Mouse (Mus musculus) MEL (cell line): ENCODE measurements around the gene Scarb1. TPM values are rescaled to one million over a fixed set of nuclear protein-coding genes. Genes with fewer than 3 reads are reported as not detected.

Experiments
- DNase-seq: peaks from one replicate; pipeline ENCODE4 v3.0.0; 2011; ENCODE audit warnings: low read depth, low spot score
- H3K27ac ChIP-seq: 2 replicates; pipeline ENCODE4 v1.5.1; 2012; ENCODE audit warnings: low read depth, mild to moderate bottlenecking, control low read depth, low read length, moderate library complexity; ENCODE audit not compliant: control insufficient read depth
- H3K27me3 ChIP-seq, 2 experiments: fragments of 150-350 bp in 1 of 2; sonication (generic) in 1 of 2; 2 replicates each; pipeline ENCODE4 v1.6.1; 2012; ENCODE audit warnings: low read length in 2 of 2, mild to moderate bottlenecking in 2 of 2, improper control_type of control experiment in 1 of 2, moderate library complexity in 1 of 2; ENCODE audit not compliant: insufficient read depth in 2 of 2, control insufficient read depth in 1 of 2
- H3K36me3 ChIP-seq, 2 experiments: 2 replicates each; pipeline ENCODE4 v1.6.1; 2012 to 2014; ENCODE audit warnings: low read length in 2 of 2, improper control_type of control experiment in 1 of 2, inconsistent platforms in 1 of 2, mild to moderate bottlenecking in 1 of 2; ENCODE audit not compliant: insufficient read depth in 2 of 2, control insufficient read depth in 1 of 2
- H3K4me1 ChIP-seq, 2 experiments: fragments of 150-350 bp in 1 of 2; sonication (generic) in 1 of 2; 2 replicates each; pipeline ENCODE4 v1.6.1; 2012; ENCODE audit warnings: low read length in 2 of 2, improper control_type of control experiment in 1 of 2, mild to moderate bottlenecking in 1 of 2; ENCODE audit not compliant: insufficient read depth in 2 of 2, control insufficient read depth in 1 of 2
- H3K4me3 ChIP-seq, 2 experiments: fragments of 150-350 bp in 1 of 2; sonication (generic) in 1 of 2; 2 replicates each; pipeline ENCODE4 v1.5.1; 2012; ENCODE audit warnings: low read depth in 2 of 2, low read length in 2 of 2, mild to moderate bottlenecking in 2 of 2, moderate library complexity in 2 of 2, control low read depth in 1 of 2, improper control_type of control experiment in 1 of 2; ENCODE audit not compliant: control insufficient read depth in 1 of 2, insufficient read depth in 1 of 2
- H3K79me2 ChIP-seq: 2 replicates; pipeline ENCODE4 v1.6.1; 2012; ENCODE audit warnings: mild to moderate bottlenecking, low read length, moderate library complexity; ENCODE audit not compliant: control insufficient read depth, poor library complexity, insufficient read depth
- H3K9ac ChIP-seq: 2 replicates; pipeline ENCODE4 v1.6.1; 2012; ENCODE audit warnings: low read depth, mild to moderate bottlenecking, control low read depth, low read length, moderate library complexity; ENCODE audit not compliant: control insufficient read depth, poor library complexity, severe bottlenecking
- H3K9me3 ChIP-seq: fragments of 150-350 bp; sonication (generic); replicated peaks from 2 replicates; pipeline ENCODE4 v1.6.1; 2012; ENCODE audit warnings: mild to moderate bottlenecking, low read length, improper control_type of control experiment, moderate library complexity; ENCODE audit not compliant: insufficient read depth
- BHLHE40 ChIP-seq: IDR thresholded peaks from 2 replicates; pipeline ENCODE4 v1.6.1; 2012; ENCODE audit warnings: low read depth, mild to moderate bottlenecking, inconsistent platforms, low read length, improper control_type of control experiment, borderline replicate concordance
- CHD1 ChIP-seq: IDR thresholded peaks from 2 replicates; pipeline ENCODE4 v1.6.1; 2012; ENCODE audit warnings: low read depth, mild to moderate bottlenecking, inconsistent platforms, low read length, improper control_type of control experiment
- CTCF ChIP-seq, 3 experiments: IDR thresholded peaks in 2 of 3; conservative IDR thresholded peaks in 1 of 3; 2 replicates each; pipeline ENCODE4 v1.5.1; 2011 to 2012; ENCODE audit warnings: low read length in 3 of 3, low read depth in 2 of 3, mild to moderate bottlenecking in 2 of 3, improper control_type of control experiment in 1 of 3, inconsistent platforms in 1 of 3, mixed read lengths in 1 of 3, moderate library complexity in 1 of 3; ENCODE audit not compliant: control insufficient read depth in 1 of 3, insufficient read depth in 1 of 3, poor library complexity in 1 of 3, severe bottlenecking in 1 of 3
- ELF1 ChIP-seq: IDR thresholded peaks from 2 replicates; pipeline ENCODE4 v1.6.1; 2014; ENCODE audit warnings: low read depth, mild to moderate bottlenecking, inconsistent platforms, low read length, improper control_type of control experiment, moderate library complexity
- GABPA ChIP-seq: IDR thresholded peaks from 2 replicates; pipeline ENCODE4 v1.6.1; 2012; ENCODE audit warnings: low read depth, mild to moderate bottlenecking, inconsistent platforms, low read length, improper control_type of control experiment, moderate library complexity
- HCFC1 ChIP-seq: IDR thresholded peaks from 2 replicates; pipeline ENCODE4 v1.6.1; 2012; ENCODE audit warnings: low read depth, mild to moderate bottlenecking, inconsistent platforms, low read length, improper control_type of control experiment, moderate library complexity
- KAT2A ChIP-seq: conservative IDR thresholded peaks from 2 replicates; pipeline ENCODE4 v1.6.1; 2012; ENCODE audit warnings: low read depth, low read length, improper control_type of control experiment, inconsistent platforms
- MAFK ChIP-seq: IDR thresholded peaks from 2 replicates; pipeline ENCODE4 v1.6.1; 2011; ENCODE audit warnings: low read depth, mild to moderate bottlenecking, low read length, improper control_type of control experiment, borderline replicate concordance
- MAZ ChIP-seq: IDR thresholded peaks from 2 replicates; pipeline ENCODE4 v1.6.1; 2012; ENCODE audit warnings: low read depth, mild to moderate bottlenecking, inconsistent platforms, low read length, improper control_type of control experiment
- MXI1 ChIP-seq: IDR thresholded peaks from 2 replicates; pipeline ENCODE4 v1.6.1; 2011; ENCODE audit warnings: mild to moderate bottlenecking, low read depth, low read length, improper control_type of control experiment
- POLR2AphosphoS2 ChIP-seq: IDR thresholded peaks from 2 replicates; pipeline ENCODE4 v1.6.1; 2011; ENCODE audit warnings: low read length, improper control_type of control experiment
- RCOR1 ChIP-seq: IDR thresholded peaks from 2 replicates; pipeline ENCODE4 v1.6.1; 2012; ENCODE audit warnings: low read depth, mild to moderate bottlenecking, inconsistent platforms, low read length, improper control_type of control experiment
- SIN3A ChIP-seq: IDR thresholded peaks from 2 replicates; pipeline ENCODE4 v1.6.1; 2012; ENCODE audit warnings: low read length, improper control_type of control experiment, inconsistent platforms
- TAL1 ChIP-seq: IDR thresholded peaks from 2 replicates; pipeline ENCODE4 v1.6.1; 2012; ENCODE audit warnings: mild to moderate bottlenecking, inconsistent platforms, low read length, moderate library complexity, mixed read lengths
- TBP ChIP-seq: IDR thresholded peaks from 2 replicates; pipeline ENCODE4 v1.8.0; 2011; ENCODE audit warnings: low read depth, low read length, improper control_type of control experiment
- UBTF ChIP-seq: IDR thresholded peaks from 2 replicates; pipeline ENCODE4 v1.6.1; 2012; ENCODE audit warnings: low read depth, mild to moderate bottlenecking, inconsistent platforms, low read length, improper control_type of control experiment, moderate library complexity, borderline replicate concordance; ENCODE audit not compliant: insufficient read depth
- USF2 ChIP-seq, 2 experiments: IDR thresholded peaks; 2 replicates each; pipeline ENCODE4 v1.6.1; 2011 to 2012; ENCODE audit warnings: improper control_type of control experiment in 2 of 2, low read length in 2 of 2, borderline replicate concordance in 1 of 2, inconsistent platforms in 1 of 2, low read depth in 1 of 2, mild to moderate bottlenecking in 1 of 2; ENCODE audit not compliant: insufficient read depth in 1 of 2
- ZC3H11A ChIP-seq: IDR thresholded peaks from 2 replicates; pipeline ENCODE4 v1.6.1; 2012; ENCODE audit warnings: low read depth, mild to moderate bottlenecking, inconsistent platforms, low read length, improper control_type of control experiment
- polyA plus RNA-seq, 2 experiments: library from polyadenylated mRNA; stranded (reverse) in 1 of 2; unstranded in 1 of 2; fragments of >175 nt in 1 of 2; fragments of >200 nt in 1 of 2; gene quantifications; 2 replicates each; pipeline versions ENCODE4 v1.2.1 to v1.2.4; 2012; ENCODE audit warnings: low replicate concordance in 2 of 2, low read depth in 1 of 2; ENCODE audit not compliant: insufficient read length in 2 of 2, insufficient read depth in 1 of 2, missing spikeins in 1 of 2
- total RNA-seq: library from RNA; depleted of rRNA; stranded (reverse); fragments of 300-350 nt; gene quantifications from 2 replicates; pipeline ENCODE4 v1.2.3, GENCODE M21; 2012

Scarb1 gene
- total and polyA plus RNA-seq, 3 experiments: 53.1 to 98.3 TPM; not detected in 1

DNA sequence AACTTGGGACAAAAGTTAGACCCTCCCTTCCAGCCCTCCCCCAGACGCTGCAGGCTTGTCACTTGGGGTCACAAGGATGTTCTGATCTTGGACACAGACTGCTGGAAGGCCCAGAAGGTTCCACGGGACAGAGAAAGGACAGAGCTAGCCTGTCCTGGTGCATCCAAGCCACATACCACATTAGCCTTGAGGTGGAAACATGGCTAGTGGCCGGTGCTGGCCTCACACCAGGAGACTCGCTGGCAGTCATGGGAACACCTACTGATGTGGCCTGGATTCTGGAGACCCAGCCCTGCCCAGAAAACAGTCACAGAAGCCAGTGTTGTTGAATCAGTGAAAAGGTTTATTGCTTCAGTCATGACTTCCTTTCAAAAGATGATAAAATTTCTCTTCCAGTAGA is 64.1 kb downstream of the Scarb1 start:
- Histone ChIP-seq H3K9me3 (no peaks in the 10 kb centered on the region), H3K4me3 (no peak overlapping the region), H3K27ac (no peak overlapping the region), H3K4me1 (peaks cover 2 to 12% of the 10 kb centered on the region in 2 experiments), H3K9ac (no peak overlapping the region), H3K36me3 (peaks cover 0 to 4% of the 10 kb centered on the region in 2 experiments; a peak in 3 of 4 replicates), H3K79me2 (no peaks in the 10 kb centered on the region), H3K27me3 (no peaks in the 10 kb centered on the region)
- TF ChIP-seq CHD1: no peak
- TF ChIP-seq BHLHE40: no peak
- TF ChIP-seq RCOR1: no peak
- TF ChIP-seq UBTF: no peak
- TF ChIP-seq ELF1: no peak
- TF ChIP-seq KAT2A: no peak
- no peak for TF ChIP-seq GABPA
- no peak for TF ChIP-seq CTCF (IDR thresholded peaks at IDR 0.05 in 2 of 3, conservative IDR thresholded peaks at IDR 0.05 in 1 of 3; ENCODE audit: control insufficient read depth in 1 of 3, insufficient read depth in 1 of 3, low read depth in 2 of 3, low read length in 3 of 3, poor library complexity in 1 of 3, severe bottlenecking in 1 of 3)
- no peak for TF ChIP-seq MXI1
- TF ChIP-seq USF2 (IDR thresholded peaks at IDR 0.05; ENCODE audit: borderline replicate concordance in 1 of 2, insufficient read depth in 1 of 2, low read depth in 1 of 2, low read length in 2 of 2): no peak
- TF ChIP-seq TAL1: no peak
- no peak for TF ChIP-seq TBP
- no peak for TF ChIP-seq POLR2AphosphoS2
- DNase-seq: no peak

DNA sequence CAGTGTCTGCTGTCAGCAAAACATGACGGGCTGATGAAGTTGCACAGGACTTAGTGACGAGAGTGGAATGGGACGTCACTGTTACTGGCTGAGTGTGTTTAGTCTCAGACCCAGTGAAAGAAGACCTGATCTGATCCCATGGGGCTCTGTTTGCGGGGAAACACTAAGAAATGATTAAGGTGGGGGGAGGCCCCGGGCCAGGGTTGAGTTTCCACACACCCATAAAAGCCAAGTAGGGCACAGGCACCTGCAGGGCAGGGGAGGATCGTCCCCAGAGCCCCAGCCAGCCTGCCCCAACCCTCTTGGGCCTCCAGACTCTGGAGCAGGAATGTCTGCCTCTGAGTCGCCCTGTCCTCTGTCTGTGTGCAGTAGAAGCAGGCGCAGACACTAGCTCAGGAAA is 65.6 kb downstream of the Scarb1 start:
- Histone ChIP-seq H3K4me3 (no peak overlapping the region), H3K36me3 (peaks cover 0 to 5% of the 10 kb centered on the region in 2 experiments; a peak in 3 of 4 replicates), H3K27ac (no peak overlapping the region), H3K79me2 (no peaks in the 10 kb centered on the region), H3K9me3 (no peaks in the 10 kb centered on the region), H3K27me3 (no peaks in the 10 kb centered on the region), H3K4me1 (peaks cover 2 to 13% of the 10 kb centered on the region in 2 experiments), H3K9ac (no peak overlapping the region)
- TF ChIP-seq UBTF (no peak), MAFK (no peak), POLR2AphosphoS2 (peak; percentile 32; the same call in 1 of the 2 replicates), MXI1 (no peak), HCFC1 (no peak), ZC3H11A (no peak), SIN3A (no peak), MAZ (no peak)
- no peak for DNase-seq
